Mouse (Mus musculus) neural tube, embryonic 11.5 days (tissue): ENCODE measurements around the gene Xpo4. TPM values are rescaled to one million over a fixed set of nuclear protein-coding genes. Genes with fewer than 3 reads are reported as not detected.

ENCODE experiments used
- ATAC-seq: fragments of 200-750 bp; cut with Nextera tagmentation; 2 replicates; pipeline ENCODE4 v1.8.0; 2017; ENCODE audit warnings: moderate number of reproducible peaks, mild to moderate bottlenecking, moderate TSS enrichment, moderate library complexity; ENCODE audit not compliant: insufficient read depth, low FRiP score, low TSS enrichment
- DNase-seq: peaks from one replicate; pipeline ENCODE4 v3.0.0-alpha.2; 2015; ENCODE audit warnings: low spot score
- H3K27ac ChIP-seq: fragments of 300-500 bp; sonication (generic); 2 replicates; pipeline ENCODE4 v1.5.1; 2014; ENCODE audit warnings: low read depth, mild to moderate bottlenecking, low read length
- H3K27me3 ChIP-seq: fragments of 300-500 bp; sonication (generic); 2 replicates; pipeline ENCODE4 v1.6.1; 2014; ENCODE audit warnings: mild to moderate bottlenecking, low read length, mixed read lengths; ENCODE audit not compliant: control insufficient read depth, insufficient read depth
- H3K36me3 ChIP-seq: fragments of 300-500 bp; sonication (generic); 2 replicates; pipeline ENCODE4 v1.6.1; 2014; ENCODE audit warnings: mild to moderate bottlenecking, low read length, moderate library complexity, mixed read lengths; ENCODE audit not compliant: control insufficient read depth, insufficient read depth
- H3K4me1 ChIP-seq: fragments of 300-500 bp; sonication (generic); 2 replicates; pipeline ENCODE4 v1.6.1; 2014; ENCODE audit warnings: low read length, mixed read lengths; ENCODE audit not compliant: control insufficient read depth, insufficient read depth
- H3K4me2 ChIP-seq: fragments of 300-500 bp; sonication (generic); 2 replicates; pipeline ENCODE4 v1.6.1; 2014; ENCODE audit warnings: low read depth, mild to moderate bottlenecking, moderate library complexity
- H3K4me3 ChIP-seq: fragments of 300-500 bp; sonication (generic); 2 replicates; pipeline ENCODE4 v1.5.1; 2014; ENCODE audit warnings: low read depth, low read length
- H3K9ac ChIP-seq: fragments of 300-500 bp; sonication (generic); 2 replicates; pipeline ENCODE4 v1.6.1; 2014; ENCODE audit warnings: mild to moderate bottlenecking, low read length
- H3K9me3 ChIP-seq: fragments of 300-500 bp; sonication (generic); 2 replicates; pipeline ENCODE4 v1.6.1; 2016; ENCODE audit warnings: low read length; ENCODE audit not compliant: control insufficient read depth
- WGBS: fragments of 180-500 bp; shearing (Covaris S2); extraction: QIAGEN DNeasy Blood & Tissue Kit; methylation state at CpG from one replicate; pipeline ENCODE4 v1.1.7; 2014; 5-methylcytosine and 5-hydroxymethylcytosine counted together
- polyA plus RNA-seq: library from polyadenylated mRNA; unstranded; fragments of >200 nt; fragmentation: Nextera tagmentation; extraction: Ambion mirVana; gene quantifications from 2 replicates; pipeline ENCODE4 v1.2.1, GENCODE M21; 2014

The Xpo4 gene
- polyA plus RNA-seq, 1 experiment from 2014 or later, result 34.5 TPM

DNA sequence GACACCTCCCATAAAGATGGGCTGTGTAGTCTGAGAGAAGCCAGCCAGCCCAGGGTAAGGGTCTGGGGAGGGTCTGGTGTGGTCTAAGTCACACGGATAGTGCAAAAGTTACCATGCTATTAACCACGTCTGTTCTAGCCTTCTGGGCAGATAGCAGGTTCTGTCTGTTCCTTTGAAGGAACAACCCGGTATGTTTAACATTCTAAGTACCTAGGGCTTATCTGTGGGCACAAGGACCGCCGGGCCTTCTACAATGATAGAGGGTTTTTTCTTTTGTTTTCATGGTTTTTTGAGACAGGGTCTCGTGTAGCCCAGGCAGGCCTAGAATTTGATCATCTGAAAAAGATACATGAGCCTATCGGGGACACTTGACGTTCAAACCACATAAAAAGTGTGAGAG lies 119.1 kb downstream of the Xpo4 start:
- Histone ChIP-seq H3K4me2 (no peak overlapping the region), H3K4me1 (no peaks in the 10 kb centered on the region), H3K27ac (no peak overlapping the region), H3K4me3 (no peak overlapping the region), H3K27me3 (no peaks in the 10 kb centered on the region), H3K36me3 (no peaks in the 10 kb centered on the region), H3K9me3 (no peaks in the 10 kb centered on the region), H3K9ac (no peak overlapping the region)
- no peak for ATAC-seq
- no peak for DNase-seq
- WGBS, result 86% methylated on average over 8 of the region's 8 CpGs

DNA sequence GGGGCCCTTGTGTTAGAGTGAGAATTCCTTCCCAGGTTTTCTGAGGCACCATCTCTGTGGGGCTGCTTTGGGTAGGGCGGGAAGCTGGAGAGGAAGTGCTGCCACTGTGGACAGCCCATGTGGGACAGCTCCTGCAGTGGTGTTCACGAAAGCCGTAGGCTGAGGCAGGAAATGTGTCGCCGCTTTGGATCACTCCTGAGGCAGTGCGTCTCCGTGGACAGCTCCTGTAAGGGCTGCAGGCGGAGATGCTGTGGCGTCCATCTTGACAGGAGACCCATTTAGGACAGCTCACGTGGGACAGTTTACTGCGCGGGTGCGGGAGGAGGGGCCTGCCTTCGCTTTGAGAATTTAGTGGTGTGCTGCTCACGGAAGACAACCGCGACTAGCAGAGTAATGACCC lies 119.7 kb downstream of the Xpo4 start:
- H3K9me3 ChIP-seq, result no peaks in the 10 kb centered on the region
- WGBS, result 83% methylated on average over 17 of the region's 17 CpGs
- DNase-seq, result no peak

DNA sequence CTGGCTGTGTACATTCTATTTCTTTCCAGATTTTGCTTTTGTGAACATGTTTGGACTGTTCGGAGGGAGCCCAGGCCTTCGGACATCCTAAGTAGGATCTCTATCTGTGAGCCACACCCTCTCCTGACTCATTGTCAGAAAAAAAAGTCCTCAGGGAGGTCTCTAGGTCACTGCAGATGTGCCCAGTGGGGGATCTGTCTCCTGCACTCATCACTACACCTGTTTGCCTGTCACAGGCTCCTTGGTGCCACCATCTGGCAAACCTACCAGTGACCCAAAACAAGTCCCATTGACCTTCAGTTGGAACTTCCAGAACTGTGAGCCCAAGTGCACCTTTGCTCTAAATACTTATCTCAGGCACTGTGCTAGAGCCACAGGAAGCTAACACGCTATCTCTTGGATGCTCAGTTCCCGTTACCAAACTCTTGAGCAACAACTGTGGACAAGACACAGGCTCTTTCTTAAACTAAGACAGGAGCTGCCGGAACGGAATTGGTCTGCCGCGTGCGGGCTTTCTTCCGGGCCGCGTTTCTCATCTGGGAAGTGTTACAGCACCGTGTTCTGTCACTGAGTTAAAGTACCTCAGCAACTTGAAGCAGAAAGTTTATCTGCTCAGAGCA lies 121.7 kb downstream of the Xpo4 start:
- Histone ChIP-seq H3K4me3 (no peak overlapping the region), H3K9me3 (no peaks in the 10 kb centered on the region), H3K27me3 (no peaks in the 10 kb centered on the region), H3K36me3 (no peaks in the 10 kb centered on the region), H3K27ac (no peak overlapping the region), H3K4me1 (no peaks in the 10 kb centered on the region), H3K4me2 (no peak overlapping the region), H3K9ac (no peak overlapping the region)
- ATAC-seq (no peak), DNase-seq (no peak)
- WGBS, result 94% methylated on average over 13 of the region's 13 CpGs

More for the DNA sequence above, 119.7 kb downstream of the Xpo4 start:
- H3K4me1 ChIP-seq, result no peaks in the 10 kb centered on the region
- H3K27me3 ChIP-seq, result no peaks in the 10 kb centered on the region
- H3K4me2 ChIP-seq, result no peak overlapping the region
- no peak overlapping the region for H3K4me3 ChIP-seq
- no peaks in the 10 kb centered on the region for H3K36me3 ChIP-seq
- H3K27ac ChIP-seq, result no peak overlapping the region
- ATAC-seq, result no peak
- H3K9ac ChIP-seq, result no peak overlapping the region

DNA sequence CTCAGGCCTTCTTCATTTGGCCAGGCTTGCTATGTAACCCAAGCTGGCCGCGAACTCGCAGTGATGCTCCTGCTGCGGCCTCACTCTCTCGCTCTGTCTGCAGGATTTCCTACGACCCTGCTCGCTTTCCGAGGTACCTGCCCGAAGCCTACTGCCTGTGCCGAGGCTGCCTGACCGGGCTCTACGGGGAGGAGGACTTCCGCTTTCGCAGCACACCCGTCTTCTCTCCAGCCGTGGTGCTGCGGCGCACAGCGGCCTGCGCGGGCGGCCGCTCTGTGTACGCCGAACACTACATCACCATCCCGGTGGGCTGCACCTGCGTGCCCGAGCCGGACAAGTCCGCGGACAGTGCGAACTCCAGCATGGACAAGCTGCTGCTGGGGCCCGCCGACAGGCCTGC lies 123.0 kb downstream of the Xpo4 start:
- ATAC-seq (no peak), DNase-seq (no peak)
- 68% methylated on average over 34 of the region's 34 CpGs for WGBS
- H3K36me3 ChIP-seq, result no peaks in the 10 kb centered on the region
- no peak overlapping the region for H3K27ac ChIP-seq
- H3K9ac ChIP-seq, result no peak overlapping the region
- H3K9me3 ChIP-seq, result no peaks in the 10 kb centered on the region
- no peak overlapping the region for H3K4me2 ChIP-seq
- no peaks in the 10 kb centered on the region for H3K27me3 ChIP-seq
- no peak overlapping the region for H3K4me3 ChIP-seq
- H3K4me1 ChIP-seq, result 0 out of 2 replicates have a peak, but pooled peaks cover 5% of the 10 kb centered on the region

DNA sequence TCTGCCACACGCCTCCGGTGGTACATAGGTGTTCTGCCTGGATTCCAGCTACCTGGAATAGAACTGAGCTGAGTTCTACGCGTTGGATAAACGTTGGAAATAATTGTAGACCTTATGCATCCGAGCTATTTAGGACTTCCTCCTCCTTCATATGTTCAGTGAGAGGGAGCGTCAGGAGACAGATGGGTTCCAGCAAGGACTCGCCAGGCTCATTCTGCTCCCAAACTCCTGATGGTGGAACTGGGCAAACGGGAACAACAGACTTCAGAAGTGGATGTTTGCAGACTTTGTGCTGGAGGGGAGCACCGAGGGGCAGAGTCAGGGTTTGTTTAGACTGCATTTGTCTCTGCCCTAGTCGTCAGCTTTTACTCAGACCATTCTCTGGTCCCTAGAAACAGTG lies 124.5 kb downstream of the Xpo4 start:
- no peaks in the 10 kb centered on the region for H3K27me3 ChIP-seq

DNA sequence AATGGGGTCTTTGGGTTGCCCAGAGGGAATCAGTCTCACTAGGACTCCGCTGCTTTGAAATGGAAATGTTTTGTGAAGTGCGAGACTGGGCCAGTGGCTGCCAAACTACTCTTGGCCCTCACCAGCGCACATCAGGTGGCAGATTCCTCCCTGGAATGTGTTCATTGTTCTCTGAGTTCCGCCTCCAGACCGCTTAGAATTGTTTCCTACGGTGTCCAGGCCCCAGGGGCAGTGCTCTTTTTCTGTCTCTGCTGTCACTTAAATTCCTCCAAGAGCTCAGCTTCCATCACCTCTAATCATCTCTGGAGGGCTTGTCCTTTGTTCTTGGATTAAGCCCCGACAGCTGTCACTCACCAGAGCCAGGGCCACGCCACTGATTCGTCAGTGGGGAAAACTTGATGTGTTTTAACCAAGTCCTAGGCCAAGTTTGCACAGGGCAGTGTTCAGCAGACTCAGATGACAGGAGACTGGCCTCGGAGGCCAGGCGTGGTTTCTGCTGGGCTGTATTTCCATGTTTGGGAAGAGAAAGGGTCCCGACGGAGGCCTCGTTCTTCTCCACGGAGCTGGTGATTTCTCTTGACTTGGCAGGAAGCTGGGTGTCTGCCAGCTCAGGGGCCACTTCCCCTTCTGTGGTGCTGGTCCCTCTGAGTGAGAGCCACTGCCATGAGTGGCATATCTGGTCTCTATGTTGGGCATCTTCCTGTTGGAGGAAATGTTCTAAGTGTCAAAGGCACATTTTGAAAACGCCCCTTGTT lies 127.8 kb downstream of the Xpo4 start:
- H3K36me3 ChIP-seq, result no peaks in the 10 kb centered on the region
- peaks cover 11% of the 10 kb centered on the region for H3K4me1 ChIP-seq
- 15% methylated on average over 16 of the region's 16 CpGs for WGBS
- no peak overlapping the region for H3K4me3 ChIP-seq
- ATAC-seq (no peak), DNase-seq (no peak)
- no peaks in the 10 kb centered on the region for H3K9me3 ChIP-seq
- H3K9ac ChIP-seq, result no peak overlapping the region; the same call in 1 of the 2 replicates
- H3K27me3 ChIP-seq, result peaks cover 4% of the 10 kb centered on the region
- no peak overlapping the region for H3K27ac ChIP-seq
- H3K4me2 ChIP-seq, result no peak overlapping the region

More for the DNA sequence above, 124.5 kb downstream of the Xpo4 start:
- 85% methylated on average over 11 of the region's 11 CpGs for WGBS
- no peaks in the 10 kb centered on the region for H3K36me3 ChIP-seq
- ATAC-seq (no peak), DNase-seq (no peak)
- no peak overlapping the region for H3K4me3 ChIP-seq
- H3K9me3 ChIP-seq, result no peaks in the 10 kb centered on the region
- H3K4me2 ChIP-seq, result no peak overlapping the region
- H3K4me1 ChIP-seq, result 0 out of 2 replicates have a peak, but pooled peaks cover 6% of the 10 kb centered on the region
- H3K9ac ChIP-seq, result no peak overlapping the region
- H3K27ac ChIP-seq, result no peak overlapping the region

DNA sequence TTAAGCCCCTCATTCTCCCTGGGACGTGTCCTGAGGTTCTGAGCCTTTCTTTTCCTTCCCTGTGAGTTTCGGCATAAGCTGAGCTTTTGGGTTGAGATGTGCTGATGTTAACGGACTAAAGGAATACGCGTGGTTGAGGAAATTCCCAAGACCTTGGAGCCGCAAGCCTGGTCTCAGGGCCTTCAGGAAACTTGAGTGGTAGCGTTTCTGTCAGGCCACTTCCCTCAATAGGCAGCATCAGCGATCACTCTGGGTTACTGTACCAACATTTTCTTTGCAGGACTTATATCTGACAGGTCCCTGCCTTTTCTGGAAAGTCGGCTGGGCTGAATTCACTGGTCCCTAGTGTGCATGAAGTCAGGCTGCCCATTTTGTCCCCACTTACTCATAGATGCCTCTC lies 128.4 kb downstream of the Xpo4 start:
- Histone ChIP-seq H3K27me3 (peaks cover 4% of the 10 kb centered on the region), H3K9ac (no peak overlapping the region), H3K4me2 (no peak overlapping the region), H3K4me1 (peaks cover 11% of the 10 kb centered on the region), H3K4me3 (no peak overlapping the region), H3K36me3 (no peaks in the 10 kb centered on the region), H3K27ac (no peak overlapping the region), H3K9me3 (no peaks in the 10 kb centered on the region)
- 44% methylated on average over 9 of the region's 9 CpGs for WGBS
- ATAC-seq (no peak), DNase-seq (no peak)

DNA sequence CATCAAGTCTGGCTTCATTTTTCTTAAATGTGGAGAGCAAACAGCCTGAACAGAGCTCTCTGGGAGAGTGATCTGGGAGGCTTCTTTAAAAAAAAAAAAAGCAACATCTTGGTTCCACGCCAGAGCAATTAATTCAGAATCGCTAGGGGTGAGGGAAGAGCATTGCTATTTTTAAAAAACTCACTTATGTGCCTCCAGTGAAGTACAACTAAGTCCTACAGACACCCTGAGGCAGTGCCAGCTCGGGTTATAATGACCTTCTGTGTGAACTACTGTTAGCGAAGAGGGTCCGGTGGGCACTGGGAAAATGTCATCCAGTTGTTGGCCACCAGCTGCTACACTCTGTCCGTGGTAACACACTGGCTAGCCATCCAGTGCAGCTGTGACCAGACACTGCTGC lies 129.6 kb downstream of the Xpo4 start:
- 83% methylated on average over 6 of the region's 6 CpGs for WGBS
- Histone ChIP-seq H3K36me3 (no peaks in the 10 kb centered on the region), H3K27me3 (peaks cover 4% of the 10 kb centered on the region)

DNA sequence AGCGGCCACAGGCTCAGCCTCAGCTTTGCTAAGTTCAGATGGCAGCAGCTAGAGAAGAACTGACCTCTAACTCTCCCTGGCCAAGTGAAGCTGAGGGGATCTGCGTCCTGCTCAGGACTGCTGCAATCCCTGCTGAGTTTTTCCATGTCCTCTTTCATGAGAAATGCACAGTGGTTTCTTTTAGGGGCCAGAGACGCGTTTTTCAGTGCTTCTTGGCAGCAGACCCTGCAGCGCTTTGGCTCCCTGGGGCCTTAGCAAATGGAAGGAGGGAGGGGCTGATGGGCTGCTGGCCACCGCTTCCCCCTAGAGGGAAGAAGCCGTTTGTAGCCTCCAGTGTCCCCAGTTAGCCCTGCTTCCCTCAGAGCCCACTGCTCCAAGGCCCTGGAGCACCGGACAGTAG lies 130.3 kb downstream of the Xpo4 start:
- peak; percentile 23 for DNase-seq
- WGBS, result 8% methylated on average over 8 of the region's 8 CpGs
- H3K9ac ChIP-seq, result no peak overlapping the region
- H3K4me3 ChIP-seq, result no peak overlapping the region
- peaks cover 11% of the 10 kb centered on the region for H3K4me1 ChIP-seq
- H3K27ac ChIP-seq, result no peak overlapping the region
- H3K36me3 ChIP-seq, result no peaks in the 10 kb centered on the region
- no peaks in the 10 kb centered on the region for H3K9me3 ChIP-seq
- H3K4me2 ChIP-seq, result no peak overlapping the region
- peaks cover 4% of the 10 kb centered on the region for H3K27me3 ChIP-seq
- ATAC-seq, result no peak

More for the DNA sequence above, 129.6 kb downstream of the Xpo4 start:
- H3K9ac ChIP-seq, result no peak overlapping the region
- no peak overlapping the region for H3K4me3 ChIP-seq
- no peak for DNase-seq
- no peaks in the 10 kb centered on the region for H3K9me3 ChIP-seq
- ATAC-seq, result no peak
- peaks cover 11% of the 10 kb centered on the region for H3K4me1 ChIP-seq
- no peak overlapping the region for H3K27ac ChIP-seq
- H3K4me2 ChIP-seq, result no peak overlapping the region
